Mouse (Mus musculus) CH12F3 (cell line): ENCODE data around the gene Adamts18.
"Not testable (repeated sequence)": the region's sequence is repeated elsewhere in the genome, so short reads cannot be mapped to it uniquely, and the experiment has no call there.

Experiments used
- in situ Hi-C: fragments of 300-500 bp; cut with MboI; formaldehyde crosslinking; loops from 2 replicates; pipeline ENCODE4 v1.14.3; 2020; ENCODE audit warnings: low sequenced_read_pairs

The Adamts18 gene

GRCm38 (mm10) chr8:113844801-113845301 lies 3.7 kb downstream of the Adamts18 start:
- in situ Hi-C loops, result no loop called here

- in situ Hi-C loops, result no loop called here
These were observed 10.3 kb downstream of the Adamts18 start for GRCm38 (mm10) chr8:113838211-113838610.

- in situ Hi-C loops, result no loop called here
These were observed 11.0 kb downstream of the Adamts18 start for GRCm38 (mm10) chr8:113837570-113837915.

GRCm38 (mm10) chr8:113836892-113837569 lies 11.5 kb downstream of the Adamts18 start:
- in situ Hi-C loops, result no loop called here

- in situ Hi-C loops, result no loop called here
These were observed 14.9 kb downstream of the Adamts18 start for GRCm38 (mm10) chr8:113833644-113834043.

DNA sequence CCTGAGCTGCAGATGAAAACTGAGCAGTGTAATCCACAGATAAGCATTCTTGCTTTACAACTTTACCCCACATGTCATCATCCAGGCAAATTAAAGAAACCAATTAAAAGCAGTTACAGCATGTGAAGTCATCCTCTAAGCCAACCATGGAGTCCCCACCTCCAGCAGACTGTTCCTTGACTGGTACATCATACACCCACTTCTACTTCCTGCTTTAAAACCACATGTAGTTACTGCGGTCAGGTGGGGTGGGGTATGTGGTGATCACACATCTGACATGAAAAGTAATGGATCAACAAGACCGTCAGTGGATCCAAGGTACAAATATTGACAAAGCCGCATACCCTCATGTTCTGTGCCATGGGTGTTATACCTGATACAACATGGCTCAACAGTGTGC lies 21.3 kb downstream of the Adamts18 start:
- in situ Hi-C loops, result no loop called here

- in situ Hi-C loops, result no loop called here
These were observed 27.5 kb downstream of the Adamts18 start for GRCm38 (mm10) chr8:113820983-113821587.

- in situ Hi-C loops, result no loop called here
These were observed 34.6 kb downstream of the Adamts18 start for GRCm38 (mm10) chr8:113813966-113814365.

DNA sequence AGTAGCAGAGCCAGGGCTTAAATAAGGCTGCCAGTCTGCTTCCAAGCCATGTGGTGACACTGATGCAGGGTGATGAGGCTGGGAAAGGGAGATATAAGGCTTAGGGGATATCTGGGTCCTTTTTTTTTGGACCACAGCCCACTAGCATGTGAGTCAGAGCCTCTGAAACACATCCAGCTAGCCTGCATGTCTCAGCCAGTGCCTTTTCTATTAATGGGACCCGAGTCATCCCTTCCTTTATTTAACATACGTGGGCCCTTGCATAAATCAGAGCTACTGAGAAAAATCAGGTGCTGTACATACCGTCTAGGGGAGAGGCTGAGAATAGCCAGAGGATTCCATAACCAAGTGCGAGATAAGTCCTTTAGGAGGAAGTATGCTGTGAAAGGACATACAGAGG lies 37.0 kb downstream of the Adamts18 start:
- in situ Hi-C loops, result no loop called here

DNA sequence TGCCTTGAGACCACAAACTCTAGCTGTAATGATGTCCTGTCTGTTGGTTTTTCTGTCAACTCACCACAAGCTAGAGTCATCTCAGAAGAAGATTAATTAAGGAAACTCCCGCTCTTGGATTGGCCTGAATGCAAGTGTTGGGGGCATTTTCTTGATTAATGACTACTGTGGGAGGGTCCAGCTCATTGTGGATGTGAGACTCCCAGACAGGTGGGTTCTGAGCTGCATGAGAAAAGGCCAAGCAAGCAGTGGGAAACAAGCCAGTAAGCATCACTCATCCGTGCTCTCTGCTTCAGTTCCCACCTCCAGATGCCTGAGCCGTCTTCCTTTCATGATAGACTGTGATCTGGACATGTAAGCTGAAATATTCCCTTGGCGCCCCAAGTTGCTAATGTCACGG lies 38.6 kb downstream of the Adamts18 start:
- in situ Hi-C loops, result no loop called here

- in situ Hi-C loops, result no loop called here
These were observed 44.5 kb downstream of the Adamts18 start for GRCm38 (mm10) chr8:113803830-113804611.

DNA sequence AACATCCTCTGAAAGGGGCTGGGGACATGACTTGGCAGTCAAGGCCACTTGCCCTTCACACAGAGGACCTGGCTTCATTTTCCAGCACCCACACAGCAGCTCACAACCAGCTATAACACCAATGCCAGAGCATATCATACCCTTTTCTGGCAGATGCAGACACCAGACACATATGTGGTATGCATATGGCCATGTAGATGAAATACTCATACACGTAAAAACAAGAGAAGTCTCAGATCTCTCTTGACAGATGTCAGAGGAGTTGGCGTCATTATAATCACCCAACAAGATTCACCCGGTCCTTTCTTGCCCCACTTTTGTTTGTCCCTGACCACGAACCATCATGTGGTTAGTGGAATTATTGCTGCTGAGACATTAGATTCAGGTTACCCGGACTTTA lies 47.0 kb downstream of the Adamts18 start:
- in situ Hi-C loops, result no loop called here

- in situ Hi-C loops, result not testable (repeated sequence)
These were observed 48.0 kb downstream of the Adamts18 start for GRCm38 (mm10) chr8:113800556-113800955.

GRCm38 (mm10) chr8:113799550-113799949 lies 49.0 kb downstream of the Adamts18 start:
- in situ Hi-C loops, result no loop called here

- in situ Hi-C loops, result no loop called here
These were observed 56.7 kb downstream of the Adamts18 start for GRCm38 (mm10) chr8:113791856-113792255.

- in situ Hi-C loops, result no loop called here
These were observed 57.5 kb downstream of the Adamts18 start for GRCm38 (mm10) chr8:113791061-113791460.

DNA sequence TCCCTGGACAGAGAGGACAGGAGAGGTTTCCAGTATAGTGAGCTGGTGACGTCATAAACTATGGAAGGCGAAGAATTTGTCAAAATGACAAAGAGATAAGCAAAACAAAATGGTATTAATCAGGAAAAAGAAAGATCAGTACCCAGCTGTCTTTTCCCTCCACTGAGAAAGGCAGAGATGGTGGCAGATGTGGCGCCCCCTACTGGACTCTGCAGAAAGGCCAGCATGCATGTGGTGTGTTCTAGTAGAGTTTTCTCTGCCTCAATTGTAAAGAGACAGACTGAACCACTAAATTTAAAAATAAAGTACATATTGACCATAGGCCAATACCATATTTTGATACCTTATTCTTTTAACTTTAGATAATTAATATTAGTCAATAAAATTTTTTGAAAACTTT lies 64.8 kb downstream of the Adamts18 start:
- in situ Hi-C loops, result no loop called here

GRCm38 (mm10) chr8:113781554-113781953 lies 67.0 kb downstream of the Adamts18 start:
- in situ Hi-C loops, result no loop called here

GRCm38 (mm10) chr8:113775361-113775760 lies 73.2 kb downstream of the Adamts18 start:
- in situ Hi-C loops, result no loop called here

DNA sequence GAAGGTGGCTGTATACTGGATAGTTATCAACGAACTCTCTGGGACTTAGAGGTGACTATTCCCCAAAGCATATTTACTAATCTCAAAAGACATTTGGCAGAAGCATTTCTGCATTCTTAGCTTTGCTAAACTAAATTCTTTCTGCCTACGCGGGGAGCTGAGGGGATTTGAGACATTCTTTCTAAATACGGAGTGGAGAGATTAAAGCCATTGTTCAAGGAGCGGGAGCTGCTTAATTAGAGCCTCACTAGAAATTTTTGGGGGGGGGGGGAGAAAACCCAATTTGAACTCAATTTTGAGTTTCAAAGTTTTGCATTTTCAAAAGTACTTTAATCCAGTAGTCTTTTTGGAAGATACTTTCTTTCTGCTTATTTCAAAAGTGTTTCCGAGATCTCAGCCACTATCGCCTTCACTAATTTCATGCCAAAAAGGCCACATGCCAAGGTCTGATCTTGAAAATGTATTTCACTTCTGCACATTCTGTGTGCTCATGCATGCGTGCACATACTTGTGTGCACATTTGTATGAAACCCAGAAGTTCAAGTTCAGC lies 79.6 kb downstream of the Adamts18 start:
- in situ Hi-C loops, result no loop called here

DNA sequence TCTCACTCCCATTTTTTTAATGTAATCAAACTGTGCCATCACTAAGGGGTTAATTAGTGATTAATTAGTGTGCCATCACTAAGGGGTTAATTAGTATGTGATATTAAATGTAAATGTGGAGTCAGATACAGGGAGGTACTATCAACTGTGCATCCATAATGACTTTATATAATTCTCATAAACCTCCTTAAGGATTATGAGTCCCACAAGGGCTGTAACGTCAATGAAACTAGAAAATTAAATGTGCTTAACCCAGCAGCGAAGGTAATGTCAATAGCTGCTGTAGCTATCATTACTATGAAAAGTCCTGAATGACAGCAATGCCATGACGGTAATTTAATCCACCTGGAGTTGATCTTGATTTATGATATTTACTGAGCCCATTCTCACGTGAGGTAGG lies 83.4 kb downstream of the Adamts18 start:
- in situ Hi-C loops, result no loop called here
